Mouse (Mus musculus) gastrocnemius, adult 8-10 months (tissue): ENCODE data around the gene Dusp2. TPM values are rescaled to one million over a fixed set of nuclear protein-coding genes. Genes with fewer than 3 reads are reported as not detected.

Source experiments
- DNase-seq, 2 experiments: peaks; one replicate each; pipeline ENCODE4 v3.0.0; 2022; ENCODE audit warnings: low spot score in 2 of 2
- total RNA-seq, 4 experiments: library from RNA; stranded (reverse); gene quantifications; 2 replicates each; pipeline ENCODE4 v1.2.4; 2022

Gene Dusp2
- total RNA-seq, 4 experiments from 2014 or later, result 0.44 to 1.4 (median 1.1) TPM

DNA sequence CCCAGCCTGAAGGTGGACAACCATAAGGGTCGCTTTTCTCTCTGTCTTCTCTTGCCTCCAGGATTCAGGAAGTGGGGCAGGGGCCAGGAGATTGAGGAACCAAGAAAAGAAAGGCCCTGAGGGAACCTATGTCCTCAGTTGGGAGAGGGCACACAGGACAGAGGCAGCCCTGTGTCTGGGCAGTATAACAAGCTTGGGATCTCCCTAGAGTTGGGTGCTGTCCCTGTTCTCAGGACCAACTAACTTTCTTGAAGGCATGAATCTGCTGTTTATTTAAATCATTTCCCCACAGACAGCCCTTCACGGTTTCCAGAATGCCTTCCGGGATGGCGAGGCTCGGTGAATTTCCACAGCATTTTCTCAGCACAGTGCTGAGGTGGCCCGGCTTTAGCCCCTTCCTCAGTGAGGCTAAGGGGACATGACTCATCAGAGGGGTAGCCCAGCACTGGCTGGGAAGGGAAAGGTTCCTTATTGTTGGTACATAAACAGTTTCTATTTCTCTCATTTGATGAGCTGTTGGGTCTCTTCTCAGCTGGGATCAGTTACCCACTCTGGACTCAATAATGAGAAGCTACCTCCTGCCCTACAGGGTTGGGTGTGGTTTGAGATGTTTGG is 13.2 kb upstream of the Dusp2 start:
- DNase-seq, result no peak

DNA sequence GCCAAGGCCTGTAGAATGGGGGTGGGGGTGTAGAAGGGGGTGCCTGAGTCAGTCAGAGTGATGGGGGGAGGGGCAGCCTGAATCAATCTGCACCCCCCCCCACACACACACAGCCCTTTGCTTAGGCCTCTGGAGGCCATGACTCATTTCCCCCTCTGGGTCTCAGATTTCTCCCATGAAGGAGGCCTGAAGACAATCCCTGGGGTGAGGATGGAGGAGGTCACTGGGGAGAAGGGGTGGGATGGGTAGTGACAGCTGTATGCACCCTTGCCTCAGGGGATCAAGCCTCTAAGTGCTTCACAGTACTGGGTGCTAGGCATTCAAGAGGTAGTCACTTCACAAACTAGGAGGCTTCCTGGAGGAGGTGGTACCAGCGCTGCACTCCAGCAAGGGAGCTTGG is 12.3 kb upstream of the Dusp2 start:
- DNase-seq, result no peak

DNA sequence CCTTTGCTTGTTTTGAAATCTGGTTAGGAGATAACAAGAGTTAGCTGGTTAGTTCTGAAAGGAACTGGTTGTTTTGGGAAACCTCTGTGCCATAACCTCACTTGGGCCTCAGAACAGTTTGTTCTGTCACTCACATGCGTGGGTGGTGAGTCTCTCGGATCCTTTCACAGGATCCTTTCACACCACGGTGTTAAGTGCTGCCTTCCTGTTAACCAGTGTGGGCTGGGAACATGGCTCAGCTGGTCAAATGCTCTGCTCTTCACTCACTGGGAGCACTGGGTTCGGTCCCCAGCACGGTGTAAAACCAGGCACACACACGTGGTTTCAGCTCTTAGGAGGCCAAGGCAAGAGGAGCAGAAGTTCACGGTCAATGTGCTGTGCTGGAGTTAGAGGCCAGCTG is 11.5 kb upstream of the Dusp2 start:
- DNase-seq, result no peak

DNA sequence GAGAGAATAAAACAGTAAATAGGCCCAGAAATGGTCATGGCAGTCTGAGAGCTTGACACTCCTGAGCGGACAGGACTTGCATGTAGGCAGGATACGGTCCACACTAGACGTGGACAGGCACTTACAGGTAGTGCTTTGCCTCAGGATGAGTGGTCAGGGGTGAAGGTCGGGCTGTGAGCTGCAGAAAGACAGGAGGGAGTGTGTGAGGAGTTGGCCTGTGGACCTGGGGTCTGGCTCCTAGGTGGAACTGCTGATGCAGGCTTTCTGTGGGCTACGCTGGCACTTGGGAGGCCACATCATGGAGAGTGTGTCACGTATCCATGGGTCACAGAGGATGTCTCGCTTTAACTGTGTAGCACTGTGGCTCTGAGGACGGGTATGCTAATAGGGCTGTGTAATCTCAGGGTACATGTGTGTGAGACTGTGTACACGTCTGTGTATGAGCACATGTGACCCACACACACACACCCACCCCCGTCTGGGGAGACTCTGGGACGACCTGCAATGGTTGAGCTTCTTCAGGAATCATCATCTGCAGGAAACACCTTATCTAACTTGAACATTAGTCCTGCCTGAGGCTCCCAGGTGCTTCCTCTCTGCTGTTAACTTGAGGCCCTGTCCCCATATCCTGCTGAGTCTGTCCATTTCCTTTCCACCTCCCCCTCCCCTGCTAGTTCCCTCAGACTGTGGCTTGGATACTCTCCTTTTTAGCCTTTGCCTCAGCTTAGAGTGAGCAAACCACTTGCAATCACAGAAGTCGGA is 7.7 kb upstream of the Dusp2 start:
- no peak for DNase-seq

GRCm38 (mm10) chr2:127332807-127333570 is 3.0 kb upstream of the Dusp2 start:
- DNase-seq, result no peak

GRCm38 (mm10) chr2:127333945-127334603 is 1.9 kb upstream of the Dusp2 start:
- DNase-seq, result no peak

- no peak for DNase-seq
Measured at GRCm38 (mm10) chr2:127335078-127335541, 849 bp upstream of the Dusp2 start.

GRCm38 (mm10) chr2:127336497-127336832 is 506 bp downstream of the Dusp2 start:
- DNase-seq, result no peak

DNA sequence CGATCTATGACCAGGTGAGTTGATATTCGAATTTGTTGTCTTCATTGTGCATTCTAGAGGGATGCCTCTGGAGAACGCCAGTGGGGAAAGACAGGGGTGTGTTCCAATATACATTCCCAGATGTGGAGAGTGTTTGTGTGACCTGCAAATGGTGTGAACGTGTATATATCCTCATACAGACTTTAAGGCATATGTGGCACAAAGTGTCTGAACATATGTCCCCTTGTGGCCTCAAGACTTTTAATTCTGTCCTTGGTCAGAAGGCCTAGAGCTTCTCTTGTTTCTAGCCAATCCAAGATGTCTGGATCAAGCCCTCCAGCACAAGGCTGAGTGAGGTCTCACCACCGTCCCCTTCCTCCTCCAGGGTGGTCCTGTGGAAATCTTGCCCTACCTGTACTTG is 926 bp downstream of the Dusp2 start:
- no peak for DNase-seq

DNA sequence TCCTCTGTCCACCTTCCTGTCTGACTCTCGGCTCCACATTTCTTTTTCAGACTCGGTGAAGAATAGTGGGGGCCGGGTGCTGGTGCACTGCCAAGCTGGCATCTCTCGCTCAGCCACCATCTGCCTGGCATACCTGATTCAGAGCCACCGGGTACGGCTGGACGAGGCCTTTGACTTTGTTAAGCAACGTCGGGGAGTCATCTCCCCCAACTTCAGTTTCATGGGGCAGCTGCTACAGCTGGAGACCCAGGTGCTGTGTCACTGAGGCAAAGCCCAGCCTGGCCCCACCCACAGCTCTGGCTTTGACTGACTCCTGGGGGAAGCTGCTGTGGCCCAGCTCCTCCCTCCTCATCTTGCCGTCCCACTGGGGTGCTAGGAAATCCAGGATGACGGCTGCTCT is 1.6 kb downstream of the Dusp2 start:
- no peak for DNase-seq

DNA sequence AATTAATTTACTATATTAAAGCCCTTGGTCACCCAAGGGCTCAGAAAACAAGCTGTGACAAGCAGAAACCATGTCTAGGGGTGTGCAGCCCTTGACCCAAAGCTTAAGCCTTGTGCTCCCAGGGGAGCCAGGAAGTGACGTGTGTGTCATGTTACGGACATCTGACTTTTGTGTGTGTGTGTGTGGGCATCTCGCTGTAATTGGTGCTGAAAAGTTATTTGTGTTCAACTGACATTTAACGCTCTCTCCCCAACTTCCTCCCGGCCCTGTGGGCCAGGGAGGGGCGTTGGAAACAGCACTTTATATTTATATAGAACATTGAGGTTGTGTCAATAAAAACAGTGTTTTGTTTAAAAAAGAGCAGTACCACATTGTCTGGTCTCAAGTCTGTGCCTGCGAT is 2.1 kb downstream of the Dusp2 start:
- no peak for DNase-seq

- DNase-seq, result no peak
Measured at GRCm38 (mm10) chr2:127338416-127338815, 2.5 kb downstream of the Dusp2 start, which contains the start of gene Astl. Astl (plus strand) TSS chr2:127338639.

DNA sequence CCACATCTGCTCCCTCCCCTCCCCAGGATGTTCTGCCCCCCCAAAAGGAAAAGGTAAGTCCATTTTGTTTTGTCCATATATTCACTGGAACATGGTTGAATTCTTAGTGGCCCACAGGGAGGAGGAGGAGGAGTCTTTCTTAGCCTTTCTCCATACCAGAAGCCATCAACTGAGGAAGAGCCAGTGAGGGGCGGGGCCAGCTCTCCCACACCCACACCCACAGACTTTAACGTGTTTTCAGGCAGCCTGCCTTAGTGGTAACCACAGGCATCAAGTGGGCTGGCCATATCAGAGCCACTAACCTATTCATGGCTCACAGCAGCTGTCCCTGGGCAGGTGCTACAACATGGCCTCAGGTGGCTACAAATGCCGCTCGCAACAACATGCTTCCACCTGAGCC is 2.9 kb downstream of the Dusp2 start:
- no peak for DNase-seq

GRCm38 (mm10) chr2:127339262-127339661 is 3.3 kb downstream of the Dusp2 start:
- no peak for DNase-seq

GRCm38 (mm10) chr2:127341159-127341558 is 5.2 kb downstream of the Dusp2 start:
- peak in 1 of 2 experiments; percentile 34 for DNase-seq

DNA sequence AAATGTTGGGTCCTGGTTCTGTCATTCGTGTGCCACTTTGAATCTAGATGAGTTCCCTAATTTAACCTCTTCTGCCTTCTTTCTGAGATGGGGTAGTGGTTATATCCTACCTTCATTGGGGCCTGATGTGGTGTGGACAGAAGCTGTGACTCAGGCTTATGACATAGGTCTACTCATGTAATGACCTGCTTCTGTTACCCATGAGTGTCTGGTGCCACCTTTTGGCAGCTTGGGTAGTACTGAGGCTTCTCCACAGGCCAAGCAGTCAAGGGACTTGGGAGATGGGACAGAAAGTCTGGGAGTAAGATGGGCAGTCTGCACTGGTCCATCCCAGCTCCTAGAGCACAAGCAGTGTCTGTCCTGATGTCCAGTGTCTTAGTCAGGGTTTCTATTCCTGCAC is 10.4 kb downstream of the Dusp2 start:
- no peak for DNase-seq

DNA sequence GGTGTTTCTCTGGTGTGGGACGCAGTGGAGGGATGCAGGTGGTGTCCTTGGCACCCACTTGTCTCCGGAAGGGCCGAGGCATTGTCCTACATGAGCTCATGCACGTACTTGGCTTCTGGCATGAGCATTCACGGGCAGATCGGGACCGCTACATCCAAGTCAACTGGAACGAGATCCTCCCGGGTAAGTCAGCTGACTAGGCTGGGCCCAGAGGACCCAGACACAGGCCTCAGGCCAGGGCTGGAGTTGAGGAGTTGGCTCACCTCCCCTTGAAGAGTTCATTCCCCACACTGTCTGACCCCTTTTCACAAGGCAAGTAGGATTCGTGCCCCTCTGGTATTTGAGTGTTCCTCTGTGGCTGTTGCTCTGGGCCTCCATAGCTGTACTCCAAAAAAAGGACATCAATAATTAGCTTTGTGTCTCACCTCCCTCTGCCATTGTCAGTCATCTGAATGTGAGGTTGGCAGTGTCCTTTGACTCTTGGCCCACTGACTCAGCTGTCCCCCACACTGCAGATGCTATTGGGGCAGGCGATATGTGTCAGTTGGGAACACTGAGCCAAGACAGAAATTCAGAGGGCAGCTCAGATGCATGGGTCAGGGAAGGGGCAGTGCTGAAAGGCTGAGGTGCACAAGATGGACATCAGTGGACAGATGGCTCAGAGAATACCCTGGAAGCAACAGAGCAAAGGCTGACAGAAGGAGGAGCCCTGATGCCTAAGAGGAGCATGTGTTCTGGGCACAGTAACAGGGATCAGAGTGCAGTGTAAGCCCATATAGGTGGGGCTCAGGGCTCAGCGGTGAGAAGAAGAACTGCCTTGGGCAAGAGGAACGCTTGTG is 11.4 kb downstream of the Dusp2 start:
- no peak for DNase-seq

- no peak for DNase-seq
Measured at GRCm38 (mm10) chr2:127353881-127354280, 17.9 kb downstream of the Dusp2 start.

- DNase-seq, result peak; percentile 42 to 62
Measured at GRCm38 (mm10) chr2:127362459-127363281, 26.7 kb downstream of the Dusp2 start, which contains the start of gene Adra2b. Adra2b (plus strand) TSS chr2:127363208.

DNA sequence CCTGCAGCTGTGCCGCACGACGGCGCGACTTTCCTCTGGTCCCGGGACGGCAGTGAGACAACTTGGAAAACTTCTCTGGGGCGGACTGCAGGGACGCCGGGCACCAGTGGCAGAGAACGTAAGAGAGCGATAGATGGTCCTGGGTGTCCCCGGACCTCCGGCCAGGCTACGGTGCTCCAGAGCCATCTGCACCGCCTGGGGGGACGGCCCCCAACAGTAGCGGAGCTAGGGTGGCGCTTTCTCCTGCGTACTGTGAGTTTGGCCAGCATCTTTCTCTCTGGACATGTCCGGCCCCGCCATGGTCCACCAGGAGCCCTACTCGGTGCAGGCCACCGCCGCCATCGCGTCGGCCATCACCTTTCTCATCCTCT is 27.3 kb downstream of the Dusp2 start:
- DNase-seq, result no peak
